Mouse (Mus musculus) bone marrow macrophage, adult 2 months (primary cell): Measurements from ENCODE around the gene Milr1.

Experiments
- CTCF ChIP-seq: IDR thresholded peaks from 2 replicates; pipeline ENCODE4 v1.5.1; 2012; ENCODE audit warnings: low read depth, mild to moderate bottlenecking, low read length, moderate library complexity
- POLR2A ChIP-seq: IDR thresholded peaks from 2 replicates; pipeline ENCODE4 v1.6.1; 2012; ENCODE audit warnings: mild to moderate bottlenecking, low read depth, low read length, borderline replicate concordance

DNA sequence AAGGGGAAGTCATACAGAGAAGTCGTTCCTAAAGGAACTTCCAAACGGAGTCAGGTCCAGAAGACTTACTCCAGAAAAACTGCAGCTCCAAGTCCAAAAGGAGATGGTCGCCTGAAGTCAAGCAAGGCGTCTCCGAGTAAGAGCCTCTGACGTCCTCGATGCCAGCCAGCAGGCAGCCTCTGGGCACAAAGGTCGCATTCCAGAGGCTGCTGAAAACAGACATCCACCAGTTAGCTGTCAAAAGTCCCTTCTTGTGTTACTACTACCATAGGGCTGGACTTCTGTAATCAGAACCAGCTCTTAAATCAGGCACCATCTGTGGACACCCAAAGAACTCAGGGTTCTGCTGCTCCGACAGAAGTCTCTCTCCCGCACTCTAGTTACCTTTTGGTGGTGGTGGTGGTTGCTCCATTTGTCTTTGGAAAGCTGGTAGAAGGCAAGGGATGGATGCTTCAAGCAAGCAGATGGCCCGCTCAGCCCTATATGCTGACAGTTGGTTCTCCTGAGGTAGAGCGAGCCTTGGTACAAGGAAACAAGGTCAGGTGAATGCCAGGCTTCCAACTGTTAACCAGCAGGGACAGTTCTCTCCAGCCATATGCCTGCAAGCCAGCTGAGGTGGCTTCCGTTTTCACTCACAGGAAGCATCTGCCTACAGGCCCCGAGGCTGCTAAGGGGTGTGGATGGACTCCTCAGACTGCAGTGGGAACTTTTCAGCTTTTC lies 63.7 kb downstream of the Milr1 start:
- TF ChIP-seq CTCF (no peak), POLR2A (no peak)
